Mouse (Mus musculus): ENCODE data around the gene Gm8104.
"Not testable (repeated sequence)": the region's sequence is repeated elsewhere in the genome, so short reads cannot be mapped to it uniquely, and the experiment has no call there.

Gm8104 gene

DNA sequence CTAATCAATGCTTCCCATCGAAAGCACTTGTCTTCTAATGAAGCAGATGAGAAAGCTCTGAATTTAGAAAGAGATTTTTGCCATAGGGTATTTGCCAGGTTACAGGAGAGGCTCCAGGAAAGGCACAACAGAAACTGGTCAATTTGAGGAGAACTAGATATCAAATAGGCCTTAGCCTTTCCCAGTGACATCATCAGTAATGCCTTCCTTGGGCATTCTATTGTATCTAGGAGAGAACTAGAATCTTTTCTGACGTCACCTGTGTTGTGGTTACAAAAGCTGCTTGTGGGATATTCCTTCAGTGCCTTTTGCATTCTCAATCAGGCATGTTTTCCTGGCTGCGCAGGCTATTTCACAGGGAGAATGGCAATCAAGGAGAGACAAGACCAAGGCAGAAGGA lies at the start of gene Gm8104:
Gm8104 (plus strand) TSS at position 301 of the 400 bp plus-strand sequence.
- DNase-seq (ENCODE audit: low spot score), result not testable (repeated sequence)

GRCm38 (mm10) chr14:43058063-43058462 lies 42.3 kb upstream of the Gm8104 start:
- DNase-seq (ENCODE audit: low spot score), result not testable (repeated sequence)

- not testable (repeated sequence) for DNase-seq (ENCODE audit: low spot score)
Observed at GRCm38 (mm10) chr14:43060179-43060578, 40.2 kb upstream of the Gm8104 start.

DNA sequence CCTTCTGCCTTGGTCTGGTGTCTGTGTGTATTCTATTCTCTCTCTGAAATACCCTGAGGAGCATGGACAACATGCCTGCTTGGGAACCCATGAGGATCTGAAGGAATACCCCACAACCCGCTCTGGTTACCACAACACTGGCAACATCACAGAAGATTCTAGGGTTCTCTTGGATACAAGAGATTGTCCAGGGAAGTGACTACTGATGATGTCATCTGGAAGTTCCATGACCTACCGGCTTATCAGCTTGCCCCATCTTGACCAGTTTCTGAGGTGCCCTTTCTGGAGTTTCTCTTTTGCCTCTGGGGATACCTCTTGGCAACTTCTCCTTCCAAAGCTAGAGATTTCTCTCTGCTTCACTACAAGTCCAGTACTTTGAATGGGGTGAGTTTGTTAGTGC lies 23.9 kb upstream of the Gm8104 start, which contains the start of gene Gm8094:
Gm8094 (minus strand) TSS at position 101 of the 400 bp plus-strand sequence.
- DNase-seq (ENCODE audit: low spot score), result not testable (repeated sequence)

- not testable (repeated sequence) for DNase-seq (ENCODE audit: low spot score)
Observed at GRCm38 (mm10) chr14:43084936-43085730, 15.3 kb upstream of the Gm8104 start.

DNA sequence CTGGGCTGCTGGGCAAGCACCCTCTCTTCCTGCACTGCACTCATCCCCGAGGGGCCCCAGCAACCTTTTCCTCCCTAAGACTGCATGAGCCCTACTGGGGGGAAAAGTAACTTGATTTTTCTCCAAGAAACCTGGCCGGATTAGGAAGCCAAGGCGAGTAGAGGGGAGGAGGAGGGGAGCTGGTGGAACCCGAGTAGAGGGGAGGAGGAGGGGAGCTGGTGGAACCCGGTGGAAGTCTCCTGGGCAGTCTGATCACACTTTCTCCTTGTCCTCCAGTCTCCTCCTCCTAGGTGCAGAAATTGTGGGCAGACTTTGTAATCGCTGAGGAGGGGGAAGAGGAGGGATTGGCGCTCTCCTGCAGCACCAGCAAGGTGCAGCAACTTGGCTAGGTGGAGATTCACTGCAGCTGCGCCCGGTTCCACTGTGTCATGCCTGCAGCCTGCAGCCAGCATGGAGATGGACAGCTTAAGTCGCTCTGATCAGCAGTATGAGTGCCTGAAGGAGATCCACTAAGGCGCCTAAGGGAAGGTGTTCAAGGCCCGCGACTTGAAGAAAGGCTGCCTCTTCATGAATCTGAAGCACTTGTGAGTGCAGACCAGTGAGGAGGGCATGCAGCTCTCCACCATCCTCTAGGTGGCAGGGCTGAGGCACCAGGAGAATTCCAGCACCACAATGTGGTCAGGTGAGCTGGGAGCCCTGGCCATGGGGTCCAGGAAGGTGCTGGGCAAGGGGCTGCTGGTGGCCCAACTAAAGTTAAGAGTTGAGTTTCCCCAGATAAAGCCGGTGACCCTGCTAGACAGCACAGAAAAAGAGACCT lies 11.1 kb upstream of the Gm8104 start:
- not testable (repeated sequence) for DNase-seq (ENCODE audit: low spot score)

DNA sequence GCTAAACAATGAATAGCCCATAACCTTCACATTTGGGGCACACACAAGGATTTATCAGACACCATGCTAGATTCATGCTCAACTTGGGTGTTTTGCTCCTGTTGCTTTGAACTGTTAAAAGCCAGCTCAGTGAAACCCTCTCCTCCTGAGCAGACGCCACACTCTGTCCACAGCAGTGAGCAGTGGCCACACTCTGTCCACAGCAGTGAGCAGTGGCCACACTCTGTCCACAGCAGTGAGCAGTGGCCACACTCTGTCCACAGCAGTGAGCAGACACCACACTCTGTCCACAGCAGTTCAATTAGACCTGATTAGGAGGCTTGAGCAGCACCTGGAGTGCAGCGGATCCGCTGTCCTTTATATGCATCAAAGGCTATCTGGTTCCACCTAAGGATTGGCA lies 19.3 kb downstream of the Gm8104 start:
- DNase-seq (ENCODE audit: low spot score), result not testable (repeated sequence)

DNA sequence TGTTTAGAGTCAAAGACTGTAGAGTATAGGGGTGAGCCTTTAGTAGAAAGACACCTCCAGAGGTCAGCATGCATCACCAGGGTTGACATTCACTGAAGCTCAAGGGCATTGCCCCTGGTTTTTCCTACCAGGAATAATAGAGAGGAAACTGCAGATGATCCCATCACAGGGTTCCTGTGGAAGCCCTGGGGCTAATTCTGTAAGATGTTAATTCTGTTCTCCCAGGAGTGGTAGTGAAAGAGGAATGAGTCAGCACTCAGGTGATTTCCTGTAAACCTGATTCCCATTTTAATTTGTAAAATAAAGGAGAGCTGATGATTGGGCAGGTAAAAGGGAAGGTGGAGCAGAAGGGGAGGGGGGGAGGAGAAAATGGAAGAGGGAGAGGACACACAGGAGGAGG lies 25.9 kb downstream of the Gm8104 start:
- DNase-seq (ENCODE audit: low spot score), result not testable (repeated sequence)

Data from yolk sac, embryonic 10.5 days (tissue).